12 mouse cellular contexts compared by ENCODE assay signal in genomic region chr17:27106745-27107144, GRCm38 (mm10). TPM values are rescaled to one million over a fixed set of nuclear protein-coding genes. Genes with fewer than 3 reads are reported as not detected.
A peak's percentile ranks its signal among the peaks of the same experiment; 100 is the strongest.
DNase-seq lines count a peak whose midpoint lies in the region; ATAC-seq lines count a peak whose summit lies in the region.
"Had no signal": no experiment of that assay in that cellular context is flagged by ENCODE, and none has a peak within 500 bp of the region (broad histone marks: within the 10 kb centered on the region; RNA-seq: fewer than 3 reads in every experiment).

No protein-coding gene starts in this region.

- peaks cover 40% of the 10 kb centered on the region for H3K4me1 ChIP-seq in hindbrain, embryonic 10.5 days (replicated peaks)
- H3K4me1 ChIP-seq in hindbrain, embryonic 14.5 days (replicated peaks; ENCODE audit: control insufficient read depth, insufficient read depth, low read length), result no peaks in the 10 kb centered on the region
- H3K4me1 ChIP-seq: heart, embryonic 15.5 days; limb, embryonic 15.5 days had no signal

- 88% methylated on average over 9 of the region's 9 CpGs for WGBS in hindbrain, embryonic 10.5 days
- 87% methylated on average over 9 of the region's 9 CpGs for WGBS in hindbrain, embryonic 14.5 days

- intact Hi-C loops in left cerebral cortex, postnatal 25 days (cut with DNase I), result no loop called here

- H3K9me3 ChIP-seq in hindbrain, embryonic 10.5 days, result no peaks in the 10 kb centered on the region
- H3K9me3 ChIP-seq in hindbrain, embryonic 14.5 days (ENCODE audit: control insufficient read depth, low read length), result no peaks in the 10 kb centered on the region
- H3K9me3 ChIP-seq: heart, embryonic 15.5 days; limb, embryonic 15.5 days; neural tube, embryonic 13.5 days had no signal

- no peak for ATAC-seq in hindbrain, embryonic 14.5 days (ENCODE audit: low FRiP score)
- ATAC-seq: activated CD4-positive, CD25-positive, alpha-beta regulatory T cell, adult 4 months had no signal

- H3K27ac ChIP-seq in hindbrain, embryonic 10.5 days, result no peak overlapping the region
- no peak overlapping the region for H3K27ac ChIP-seq in hindbrain, embryonic 14.5 days
- H3K27ac ChIP-seq: heart, embryonic 15.5 days; limb, embryonic 15.5 days; neural tube, embryonic 13.5 days had no signal

- DNase-seq in hindbrain, embryonic 10.5 days (ENCODE audit: low spot score), result peak; percentile 28
- DNase-seq in hindbrain, embryonic 14.5 days (ENCODE audit: low spot score), result no peak
- DNase-seq in 416B (ENCODE audit: low read depth) (peak; percentile 76), NIH3T3 (ENCODE audit: low read depth) (peak; percentile 75)
- DNase-seq in lung, postnatal 10 days, result peak; percentile 44
- DNase-seq in left cerebral cortex, postnatal 25 days (ENCODE audit: low spot score in 2 of 2), result no peak
- no peak for DNase-seq in ovary, postnatal 14 days (ENCODE audit: low spot score)
- DNase-seq in right cerebral cortex, postnatal 36 days (ENCODE audit: low spot score in 2 of 2), result no peak

- no peak overlapping the region for H3K4me2 ChIP-seq in hindbrain, embryonic 14.5 days (replicated peaks)
- H3K4me2 ChIP-seq: heart, embryonic 15.5 days; limb, embryonic 15.5 days; neural tube, embryonic 13.5 days had no signal

- no peak overlapping the region for H3K9ac ChIP-seq in hindbrain, embryonic 14.5 days
- H3K9ac ChIP-seq: heart, embryonic 15.5 days; limb, embryonic 15.5 days; neural tube, embryonic 13.5 days had no signal

- H3K27me3 ChIP-seq in hindbrain, embryonic 10.5 days (ENCODE audit: insufficient read depth, poor library complexity, severe bottlenecking), result no peaks in the 10 kb centered on the region
- H3K27me3 ChIP-seq in hindbrain, embryonic 14.5 days (ENCODE audit: control insufficient read depth, insufficient read depth, low read length), result no peaks in the 10 kb centered on the region
- H3K27me3 ChIP-seq: heart, embryonic 15.5 days; limb, embryonic 15.5 days; neural tube, embryonic 13.5 days had no signal

- 0 out of 2 replicates have a peak, but pooled peaks cover 3% of the 10 kb centered on the region for H3K36me3 ChIP-seq in hindbrain, embryonic 10.5 days
- H3K36me3 ChIP-seq in hindbrain, embryonic 14.5 days (replicated peaks; ENCODE audit: control insufficient read depth, insufficient read depth), result no peaks in the 10 kb centered on the region
- H3K36me3 ChIP-seq: heart, embryonic 15.5 days; neural tube, embryonic 13.5 days had no signal

- no peak overlapping the region for H3K4me3 ChIP-seq in hindbrain, embryonic 10.5 days
- no peak overlapping the region for H3K4me3 ChIP-seq in hindbrain, embryonic 14.5 days (replicated peaks; ENCODE audit: low read length)
- H3K4me3 ChIP-seq: heart, embryonic 15.5 days; limb, embryonic 15.5 days; neural tube, embryonic 13.5 days had no signal

RNA-seq across cellular contexts. Expression of gene Uqcc2, which starts 27.0 kb away (rescaled TPM):
- 395 and 442 TPM in 2 replicates for polyA plus RNA-seq in hindbrain, embryonic 10.5 days (2016; fragmentation: Nextera tagmentation; extraction: Ambion mirVana)
- polyA plus RNA-seq in hindbrain, embryonic 14.5 days (2014; fragmentation: Nextera tagmentation; extraction: Ambion mirVana), result 359 and 406 TPM in 2 replicates
- 100 to 1,000 TPM; 215 to 241 TPM for total RNA-seq in left cerebral cortex, postnatal 25 days (2021)

RNA-seq across cellular contexts. Expression of gene Itpr3, which starts 49.6 kb away (rescaled TPM):
- 1.8 and 2.0 TPM in 2 replicates for polyA plus RNA-seq in hindbrain, embryonic 10.5 days (2016; fragmentation: Nextera tagmentation; extraction: Ambion mirVana)
- polyA plus RNA-seq in hindbrain, embryonic 14.5 days (2014; fragmentation: Nextera tagmentation; extraction: Ambion mirVana), result 1.2 and 1.8 TPM in 2 replicates
- 1 to 10 TPM; 1.9 to 2.0 TPM for total RNA-seq in left cerebral cortex, postnatal 25 days (2021)

Comparison
In these comparisons a context has a peak if more than half of its experiments do, and no peak if none do; other contexts are left out.
1. DNase-seq: peak in hindbrain, embryonic 10.5 days (single experiment), 416B (single experiment), NIH3T3 (single experiment) and lung, postnatal 10 days (single experiment); none in hindbrain, embryonic 14.5 days (single experiment), left cerebral cortex, postnatal 25 days (0 of 2), ovary, postnatal 14 days (single experiment) and right cerebral cortex, postnatal 36 days (0 of 2).